Mouse (Mus musculus): ENCODE data around the gene Arnt. TPM values are rescaled to one million over a fixed set of nuclear protein-coding genes. Genes with fewer than 3 reads are reported as not detected.

The Arnt gene
- polyA plus RNA-seq, 1 experiment from 2014 or later = 52.8 TPM

DNA sequence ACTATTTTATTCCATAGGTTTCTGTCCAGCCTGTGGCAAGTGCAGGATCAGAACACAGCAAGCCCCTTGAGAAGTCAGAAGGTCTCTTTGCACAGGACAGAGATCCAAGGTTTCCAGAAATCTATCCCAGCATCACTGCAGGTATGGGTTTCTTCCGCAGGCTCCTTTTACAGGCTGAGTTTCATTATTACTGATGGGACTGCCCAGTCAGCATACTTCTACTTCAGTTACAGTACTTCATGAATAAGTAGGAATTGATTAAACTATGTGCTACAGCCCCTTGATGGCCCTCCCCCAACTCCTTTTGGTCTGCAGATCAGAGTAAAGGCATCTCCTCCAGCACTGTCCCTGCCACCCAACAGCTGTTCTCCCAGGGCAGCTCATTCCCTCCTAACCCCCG, 56.0 kb downstream of the Arnt start:
- no peak overlapping the region for H3K27ac ChIP-seq (ENCODE audit: low read length)
- H3K4me1 ChIP-seq (replicated peaks; ENCODE audit: control insufficient read depth, insufficient read depth, low read length) = no peaks in the 10 kb centered on the region
- H3K4me2 ChIP-seq (ENCODE audit: low read depth, low read length) = no peak overlapping the region
- no peak for ATAC-seq (ENCODE audit: low read depth)
- WGBS = 95% methylated on average over 2 of the region's 2 CpGs
- H3K36me3 ChIP-seq (ENCODE audit: control insufficient read depth, insufficient read depth, low read length) = peaks cover 60% of the 10 kb centered on the region
- no peak overlapping the region for H3K4me3 ChIP-seq (ENCODE audit: low read length)
- H3K27me3 ChIP-seq (ENCODE audit: control insufficient read depth, insufficient read depth, low read depth, low read length) = no peaks in the 10 kb centered on the region
- no peaks in the 10 kb centered on the region for H3K9me3 ChIP-seq (ENCODE audit: control insufficient read depth, low read length)
- H3K9ac ChIP-seq (ENCODE audit: low read length) = no peak overlapping the region

GRCm38 (mm10) chr3:95494342-95494741, 60.2 kb downstream of the Arnt start:
- Histone ChIP-seq H3K4me1 (replicated peaks; ENCODE audit: control insufficient read depth, insufficient read depth, low read length) (no peaks in the 10 kb centered on the region), H3K9ac (ENCODE audit: low read length) (no peak overlapping the region), H3K36me3 (ENCODE audit: control insufficient read depth, insufficient read depth, low read length) (peaks cover 46% of the 10 kb centered on the region), H3K27me3 (ENCODE audit: control insufficient read depth, insufficient read depth, low read depth, low read length) (no peaks in the 10 kb centered on the region), H3K4me3 (ENCODE audit: low read length) (no peak overlapping the region), H3K27ac (ENCODE audit: low read length) (no peak overlapping the region), H3K9me3 (ENCODE audit: control insufficient read depth, low read length) (no peaks in the 10 kb centered on the region), H3K4me2 (ENCODE audit: low read depth, low read length) (no peak overlapping the region)
- no peak for ATAC-seq (ENCODE audit: low read depth)
- 63% methylated on average over 6 of the region's 6 CpGs for WGBS

- ATAC-seq (ENCODE audit: low read depth) = no peak
Measured at GRCm38 (mm10) chr3:95498229-95498628, 64.0 kb downstream of the Arnt start.

GRCm38 (mm10) chr3:95499024-95499423, 64.8 kb downstream of the Arnt start, which contains the start of gene Ctsk:
TSS of gene Ctsk (plus strand) at chr3:95499256.
- peaks cover 17% of the 10 kb centered on the region for H3K36me3 ChIP-seq (ENCODE audit: control insufficient read depth, insufficient read depth, low read length)
- no peaks in the 10 kb centered on the region for H3K9me3 ChIP-seq (ENCODE audit: control insufficient read depth, low read length)
- H3K4me2 ChIP-seq (ENCODE audit: low read depth, low read length) = 0 out of 2 replicates have a peak within 1 kb of the TSS, but pooled peaks have one; percentile 13
- H3K4me3 ChIP-seq (ENCODE audit: low read length) = no peak within 1 kb of the TSS
- H3K27me3 ChIP-seq (ENCODE audit: control insufficient read depth, insufficient read depth, low read depth, low read length) = no peaks in the 10 kb centered on the region
- H3K9ac ChIP-seq (ENCODE audit: low read length) = no peak within 1 kb of the TSS
- H3K4me1 ChIP-seq (replicated peaks; ENCODE audit: control insufficient read depth, insufficient read depth, low read length) = no peaks in the 10 kb centered on the region
- peak; percentile 57 for ATAC-seq (ENCODE audit: low read depth)
- no peak within 1 kb of the TSS for H3K27ac ChIP-seq (ENCODE audit: low read length)
- 61% methylated on average over 7 of the region's 7 CpGs for WGBS

More at GRCm38 (mm10) chr3:95498229-95498628, 64.0 kb downstream of the Arnt start:
- no peak overlapping the region for H3K27ac ChIP-seq (ENCODE audit: low read length)
- H3K4me2 ChIP-seq (ENCODE audit: low read depth, low read length) = no peak overlapping the region
- H3K36me3 ChIP-seq (ENCODE audit: control insufficient read depth, insufficient read depth, low read length) = peaks cover 23% of the 10 kb centered on the region
- H3K27me3 ChIP-seq (ENCODE audit: control insufficient read depth, insufficient read depth, low read depth, low read length) = no peaks in the 10 kb centered on the region
- H3K9me3 ChIP-seq (ENCODE audit: control insufficient read depth, low read length) = no peaks in the 10 kb centered on the region
- H3K4me3 ChIP-seq (ENCODE audit: low read length) = no peak overlapping the region
- WGBS = 78% methylated on average over 2 of the region's 2 CpGs
- H3K4me1 ChIP-seq (replicated peaks; ENCODE audit: control insufficient read depth, insufficient read depth, low read length) = no peaks in the 10 kb centered on the region
- H3K9ac ChIP-seq (ENCODE audit: low read length) = no peak overlapping the region

DNA sequence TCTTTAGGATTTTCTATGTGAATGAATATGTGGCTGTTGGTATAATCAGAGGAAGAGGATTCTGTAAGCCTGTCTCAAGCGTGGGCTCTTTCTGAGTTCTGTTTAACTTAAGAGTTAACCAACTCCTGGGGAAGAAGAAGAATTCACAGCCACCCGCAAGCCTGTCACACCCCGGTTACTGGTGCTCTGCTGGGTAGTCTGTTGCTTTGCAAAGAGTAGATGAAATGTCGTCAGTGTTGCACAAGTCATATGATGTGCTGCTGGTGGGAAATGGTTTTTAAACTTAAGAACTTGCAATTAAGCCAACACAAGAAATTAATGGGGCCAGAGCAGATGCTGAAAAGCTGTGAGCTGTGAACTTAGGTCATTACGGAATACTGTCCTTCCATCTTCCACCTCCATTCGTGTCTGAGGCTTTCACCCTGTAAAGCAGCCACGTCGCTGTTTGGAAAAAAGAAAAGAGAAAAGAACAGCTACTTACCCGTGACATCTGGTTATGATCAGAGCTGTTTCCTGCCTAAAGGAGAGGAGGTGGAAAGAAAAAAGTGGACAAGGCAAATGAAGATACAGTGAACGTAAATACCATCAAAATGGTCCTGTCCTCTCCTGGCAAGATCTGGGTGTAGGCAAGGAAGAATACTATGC, 65.4 kb downstream of the Arnt start:
- no peaks in the 10 kb centered on the region for H3K9me3 ChIP-seq (ENCODE audit: control insufficient read depth, low read length)
- H3K27me3 ChIP-seq (ENCODE audit: control insufficient read depth, insufficient read depth, low read depth, low read length) = no peaks in the 10 kb centered on the region
- H3K27ac ChIP-seq (ENCODE audit: low read length) = no peak overlapping the region
- 40% methylated on average over 10 of the region's 10 CpGs for WGBS
- H3K9ac ChIP-seq (ENCODE audit: low read length) = no peak overlapping the region
- no peak overlapping the region for H3K4me3 ChIP-seq (ENCODE audit: low read length)
- peaks cover 13% of the 10 kb centered on the region for H3K36me3 ChIP-seq (ENCODE audit: control insufficient read depth, insufficient read depth, low read length)
- H3K4me2 ChIP-seq (ENCODE audit: low read depth, low read length) = 0 out of 2 replicates have a peak overlapping the region, but pooled peaks have one; percentile 13
- no peak for ATAC-seq (ENCODE audit: low read depth)
- H3K4me1 ChIP-seq (replicated peaks; ENCODE audit: control insufficient read depth, insufficient read depth, low read length) = no peaks in the 10 kb centered on the region

DNA sequence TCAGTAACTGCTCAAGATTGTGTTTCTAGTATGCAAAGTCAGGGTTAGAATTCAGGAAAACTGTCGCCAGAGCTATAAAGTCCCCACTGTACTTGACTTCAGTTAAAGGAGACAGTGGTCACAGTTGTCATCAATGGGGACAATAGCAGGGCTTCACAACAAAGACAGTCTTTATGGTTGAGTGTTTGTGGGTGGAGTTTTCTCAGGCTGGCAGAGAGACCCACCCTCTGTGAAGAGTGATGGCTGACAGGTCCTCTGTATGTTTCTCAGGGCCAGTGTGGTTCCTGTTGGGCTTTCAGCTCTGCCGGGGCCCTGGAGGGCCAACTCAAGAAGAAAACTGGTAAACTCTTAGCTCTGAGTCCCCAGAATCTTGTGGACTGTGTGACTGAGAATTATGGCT, 68.1 kb downstream of the Arnt start:
- Histone ChIP-seq H3K36me3 (ENCODE audit: control insufficient read depth, insufficient read depth, low read length) (no peaks in the 10 kb centered on the region), H3K9ac (ENCODE audit: low read length) (no peak overlapping the region), H3K27me3 (ENCODE audit: control insufficient read depth, insufficient read depth, low read depth, low read length) (no peaks in the 10 kb centered on the region), H3K4me1 (replicated peaks; ENCODE audit: control insufficient read depth, insufficient read depth, low read length) (no peaks in the 10 kb centered on the region), H3K27ac (ENCODE audit: low read length) (no peak overlapping the region), H3K4me2 (ENCODE audit: low read depth, low read length) (no peak overlapping the region), H3K4me3 (ENCODE audit: low read length) (no peak overlapping the region), H3K9me3 (ENCODE audit: control insufficient read depth, low read length) (no peaks in the 10 kb centered on the region)
- no peak for ATAC-seq (ENCODE audit: low read depth)
- 70% methylated on average over 2 of the region's 2 CpGs for WGBS

DNA sequence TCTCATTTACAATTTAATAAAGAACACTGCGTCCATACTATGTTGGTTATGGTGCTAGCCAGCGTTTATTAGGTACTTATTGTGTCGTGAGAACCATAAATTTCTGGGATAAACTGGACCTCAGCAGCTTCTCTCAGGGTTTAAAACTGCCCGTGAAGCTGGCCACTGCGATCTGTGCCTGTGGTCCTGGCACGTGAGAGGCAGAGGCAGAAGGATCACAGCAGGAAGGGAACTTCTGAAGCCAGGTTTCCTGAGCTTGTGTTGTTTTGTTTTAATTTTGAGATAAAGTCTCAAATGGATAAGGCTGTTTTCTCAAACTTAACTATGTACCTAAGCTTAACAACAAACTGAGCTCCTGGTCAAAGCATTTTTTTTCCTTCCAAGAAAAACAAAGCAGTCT, 75.2 kb downstream of the Arnt start:
- H3K9ac ChIP-seq (ENCODE audit: low read length) = no peak overlapping the region
- no peak overlapping the region for H3K4me2 ChIP-seq (ENCODE audit: low read depth, low read length)
- no peaks in the 10 kb centered on the region for H3K27me3 ChIP-seq (ENCODE audit: control insufficient read depth, insufficient read depth, low read depth, low read length)
- no peaks in the 10 kb centered on the region for H3K36me3 ChIP-seq (ENCODE audit: control insufficient read depth, insufficient read depth, low read length)
- H3K27ac ChIP-seq (ENCODE audit: low read length) = no peak overlapping the region
- no peak for ATAC-seq (ENCODE audit: low read depth)
- no peaks in the 10 kb centered on the region for H3K9me3 ChIP-seq (ENCODE audit: control insufficient read depth, low read length)
- no peak overlapping the region for H3K4me3 ChIP-seq (ENCODE audit: low read length)
- no peaks in the 10 kb centered on the region for H3K4me1 ChIP-seq (replicated peaks; ENCODE audit: control insufficient read depth, insufficient read depth, low read length)
- 62% methylated on average over 6 of the region's 6 CpGs for WGBS

GRCm38 (mm10) chr3:95511611-95512180, 77.5 kb downstream of the Arnt start:
- no peak overlapping the region for H3K4me2 ChIP-seq (ENCODE audit: low read depth, low read length)
- no peaks in the 10 kb centered on the region for H3K36me3 ChIP-seq (ENCODE audit: control insufficient read depth, insufficient read depth, low read length)
- H3K27ac ChIP-seq (ENCODE audit: low read length) = no peak overlapping the region
- ATAC-seq (ENCODE audit: low read depth) = no peak
- H3K4me1 ChIP-seq (replicated peaks; ENCODE audit: control insufficient read depth, insufficient read depth, low read length) = no peaks in the 10 kb centered on the region
- no peak overlapping the region for H3K4me3 ChIP-seq (ENCODE audit: low read length)
- no peaks in the 10 kb centered on the region for H3K27me3 ChIP-seq (ENCODE audit: control insufficient read depth, insufficient read depth, low read depth, low read length)
- WGBS = 72% methylated on average over 9 of the region's 9 CpGs
- H3K9me3 ChIP-seq (ENCODE audit: control insufficient read depth, low read length) = no peaks in the 10 kb centered on the region
- no peak overlapping the region for H3K9ac ChIP-seq (ENCODE audit: low read length)

DNA sequence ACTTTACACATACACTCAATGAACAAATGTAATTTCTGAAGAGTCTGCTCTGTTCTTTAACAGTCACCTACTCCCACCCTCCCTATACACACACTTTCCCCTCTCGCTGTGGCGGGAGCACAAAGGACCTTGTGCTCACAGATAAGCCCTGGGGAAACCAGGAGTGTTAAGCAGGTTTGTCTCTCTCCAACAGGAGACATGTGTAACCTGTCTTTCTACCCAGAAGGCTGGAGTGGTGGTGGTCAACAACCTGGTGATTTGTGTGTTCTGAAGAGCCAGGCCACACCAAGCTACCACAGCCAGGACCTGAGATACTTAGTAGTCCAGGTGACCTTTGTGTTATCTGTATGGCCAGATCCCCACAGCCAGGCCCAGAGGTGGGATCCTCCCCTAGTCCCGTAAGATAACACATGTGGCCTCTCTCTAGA, 82.4 kb downstream of the Arnt start:
- Histone ChIP-seq H3K36me3 (ENCODE audit: control insufficient read depth, insufficient read depth, low read length) (no peaks in the 10 kb centered on the region), H3K9ac (ENCODE audit: low read length) (no peak overlapping the region), H3K9me3 (ENCODE audit: control insufficient read depth, low read length) (no peaks in the 10 kb centered on the region), H3K4me2 (ENCODE audit: low read depth, low read length) (no peak overlapping the region), H3K4me1 (replicated peaks; ENCODE audit: control insufficient read depth, insufficient read depth, low read length) (no peaks in the 10 kb centered on the region), H3K4me3 (ENCODE audit: low read length) (no peak overlapping the region), H3K27ac (ENCODE audit: low read length) (no peak overlapping the region), H3K27me3 (ENCODE audit: control insufficient read depth, insufficient read depth, low read depth, low read length) (no peaks in the 10 kb centered on the region)
- 71% methylated on average over 3 of the region's 3 CpGs for WGBS
- no peak for ATAC-seq (ENCODE audit: low read depth)

Data from lung, embryonic 16.5 days (tissue).